Mouse (Mus musculus) liver, adult 2 months (tissue): Measurements from ENCODE around the gene Unc50.

Experiments used
- CTCF ChIP-seq: fragments of 200-500 bp; IDR thresholded peaks from 2 replicates; pipeline ENCODE4 v1.5.1; 2011; ENCODE audit warnings: low read depth, low read length, control low read depth
- POLR2A ChIP-seq: fragments of 200-500 bp; IDR thresholded peaks from 2 replicates; pipeline ENCODE4 v1.6.1; 2011; ENCODE audit warnings: low read length, control low read depth; ENCODE audit not compliant: insufficient read depth; ENCODE audit errors: extremely low read depth

- TF ChIP-seq CTCF = no peak
- no peak for TF ChIP-seq POLR2A
Measured at GRCm38 (mm10) chr1:37408678-37409077, 21.3 kb upstream of the Unc50 start.
